Mouse (Mus musculus): ENCODE measurements at regions not wholly inside any gene's neighbourhood (a gene's known extent, or its start where the extent isn't known, plus 50 kb on each side); places are given as distances from the start of the nearest gene placed in this dataset.
"Not testable (repeated sequence)": the region's sequence is repeated elsewhere in the genome, so short reads cannot be mapped to it uniquely, and the experiment has no call there.

DNA sequence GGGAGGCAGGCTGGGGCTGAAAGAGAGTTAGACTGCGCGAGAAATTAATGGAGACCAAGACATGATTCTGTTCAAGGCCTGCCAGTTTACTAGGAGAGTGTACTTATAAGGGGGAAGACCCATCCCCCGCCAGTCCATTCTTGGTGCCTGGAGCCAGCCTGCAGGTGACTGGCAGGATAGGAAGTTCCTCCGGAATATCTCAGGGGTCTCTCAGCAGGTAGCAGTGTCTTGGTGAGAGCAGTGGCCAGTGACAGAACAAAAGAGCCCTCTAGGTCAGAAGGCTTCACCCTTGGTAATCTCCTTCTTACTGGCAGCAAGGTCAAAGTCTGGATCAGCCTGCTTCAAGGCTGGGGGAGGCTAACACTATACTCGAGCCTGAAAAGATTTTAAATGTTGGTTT is 83.7 kb upstream of the Zfp804b start:
- DNase-seq = no peak

DNA sequence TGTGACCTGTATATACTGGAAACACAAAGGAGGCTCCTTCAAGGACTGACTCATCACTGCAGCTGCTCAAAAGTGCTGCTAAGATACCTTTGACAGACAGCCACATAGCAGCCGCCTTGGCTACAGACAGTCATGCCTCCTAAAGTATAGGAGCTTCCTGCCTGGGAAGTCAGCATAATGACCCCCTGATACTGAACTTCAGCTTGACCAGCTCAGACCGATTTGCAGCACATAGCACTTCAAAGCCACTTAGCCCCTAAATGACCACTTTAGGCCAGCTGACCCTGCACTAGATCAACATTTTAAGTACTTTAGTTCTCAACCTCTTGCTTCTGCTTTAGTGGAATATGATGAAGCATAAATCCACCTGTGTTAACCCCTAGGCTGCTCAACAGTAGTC is 91.9 kb upstream of the Zfp804b start:
- no peak for DNase-seq

DNA sequence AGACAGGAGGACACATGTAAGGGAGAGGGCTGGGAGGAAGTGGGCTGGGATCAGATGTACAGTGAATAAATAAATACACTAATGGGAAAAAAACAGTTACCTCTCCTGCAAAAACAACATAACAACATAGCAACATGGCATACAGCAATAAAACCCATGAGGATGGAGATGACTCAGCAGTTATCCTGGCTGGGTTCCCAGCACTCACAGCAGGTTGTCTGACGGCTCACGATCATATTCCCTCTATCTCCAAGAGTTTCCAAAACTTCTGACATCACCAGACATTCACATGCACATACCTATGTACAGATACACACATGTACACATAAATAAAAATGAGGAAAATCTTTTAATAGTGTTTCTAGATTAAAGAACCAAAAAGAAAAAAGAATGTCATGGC is 103.4 kb upstream of the Zfp804b start:
- DNase-seq = no peak

DNA sequence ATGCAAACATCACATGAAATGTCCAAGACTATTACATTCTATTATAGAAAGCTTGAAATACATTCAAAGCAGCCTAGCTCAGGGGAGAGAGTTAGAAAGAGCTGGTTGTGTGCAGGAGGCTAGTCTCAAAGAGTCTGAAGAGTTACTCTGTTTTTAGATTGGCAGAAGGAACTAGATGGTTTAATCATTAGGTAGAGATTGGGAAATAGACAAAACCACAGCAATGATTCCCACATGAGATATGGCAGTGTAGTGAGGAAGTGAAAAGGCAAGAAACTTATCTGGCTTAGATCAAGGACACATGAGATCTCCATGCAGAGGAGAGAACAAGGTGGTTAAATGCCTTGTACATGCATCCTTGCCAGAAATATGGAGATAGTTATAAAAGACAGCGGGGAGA is 110.3 kb upstream of the Zfp804b start:
- no peak for DNase-seq

DNA sequence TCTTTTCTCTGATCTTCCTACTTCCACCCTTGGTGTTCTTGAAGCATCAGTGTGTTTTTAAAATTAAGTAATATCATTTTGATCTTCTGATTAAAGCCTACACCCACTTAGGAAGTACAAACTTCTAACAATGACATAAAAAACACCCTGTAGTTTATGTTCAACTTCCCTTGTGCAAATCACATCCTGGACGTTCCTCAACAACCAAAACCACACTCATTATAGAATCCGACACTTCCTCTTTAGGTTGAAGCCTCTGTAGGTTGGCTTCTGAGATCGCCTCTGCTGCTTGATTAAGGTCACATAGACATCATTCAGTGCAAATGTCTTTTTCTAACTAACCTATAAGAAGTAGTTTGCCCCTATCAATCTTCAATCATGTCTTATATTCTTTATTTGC is 112.5 kb upstream of the Zfp804b start:
- no peak for DNase-seq

DNA sequence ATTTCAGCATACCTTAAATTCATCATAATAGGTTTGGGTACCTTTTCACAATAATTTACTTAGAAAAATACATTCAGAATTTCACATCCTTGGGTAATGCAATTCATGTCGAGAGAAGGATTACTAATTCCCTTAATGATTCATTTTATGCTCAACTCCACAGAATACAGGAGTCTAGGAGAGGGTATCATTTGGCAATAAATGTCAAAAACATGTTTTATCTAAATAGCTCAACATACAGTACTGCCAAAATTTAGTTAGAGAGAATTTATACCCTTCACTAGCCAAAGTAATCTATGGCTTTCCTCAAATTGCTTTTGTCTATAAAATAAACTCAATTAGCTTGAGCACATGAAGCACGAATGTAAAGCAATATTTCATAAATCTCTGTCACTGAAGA is 144.6 kb upstream of the Zfp804b start:
- no peak for DNase-seq

DNA sequence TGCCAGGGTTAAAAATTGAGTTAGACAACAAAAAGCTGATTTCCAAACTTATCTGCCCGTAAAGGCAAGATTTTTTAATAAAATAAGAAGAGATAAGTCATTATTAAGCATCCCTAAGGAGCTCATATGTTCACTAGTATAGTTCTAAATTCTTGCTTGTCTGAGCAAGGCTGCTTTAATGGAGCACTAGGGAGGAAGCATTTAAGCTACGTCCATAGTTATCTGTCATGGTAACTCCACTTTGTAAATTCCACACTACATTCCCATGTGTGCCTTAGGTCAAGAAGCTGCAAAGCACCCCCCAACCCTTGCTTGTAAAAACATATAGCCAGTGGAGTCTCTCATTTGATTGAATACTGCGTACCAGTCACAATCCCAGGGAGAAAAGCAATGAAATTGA is 145.0 kb upstream of the Zfp804b start:
- DNase-seq = no peak

DNA sequence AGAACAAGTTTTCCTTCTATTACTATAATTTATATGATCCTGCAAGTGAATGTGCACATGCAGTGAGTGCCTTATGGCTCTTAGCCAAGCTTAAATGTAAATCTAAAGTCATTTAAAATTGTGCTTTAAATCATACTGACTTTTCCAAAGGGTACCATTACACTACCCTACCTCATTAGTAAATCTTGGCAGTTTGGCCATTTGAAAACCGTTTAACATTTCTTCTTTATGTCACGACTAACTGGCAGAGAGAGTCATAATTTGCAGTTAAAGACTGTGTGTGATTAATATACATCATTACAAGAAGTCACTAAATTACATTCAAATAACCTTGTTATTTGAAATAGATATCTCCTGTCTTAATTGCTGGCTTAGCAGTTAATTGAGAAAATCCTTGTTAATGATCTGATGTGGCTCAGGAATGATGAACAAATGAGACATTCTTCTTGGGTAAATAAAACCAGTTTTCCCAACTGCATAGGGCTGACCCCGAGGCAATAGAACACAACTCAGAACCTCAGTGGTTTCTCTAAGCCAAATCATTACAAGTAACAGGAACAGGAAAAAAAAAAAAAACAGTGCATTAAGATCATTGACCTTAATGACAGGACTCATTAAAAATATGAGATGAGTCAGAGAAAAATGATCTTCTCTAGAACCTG is 173.1 kb upstream of the Zfp804b start:
- DNase-seq = no peak

DNA sequence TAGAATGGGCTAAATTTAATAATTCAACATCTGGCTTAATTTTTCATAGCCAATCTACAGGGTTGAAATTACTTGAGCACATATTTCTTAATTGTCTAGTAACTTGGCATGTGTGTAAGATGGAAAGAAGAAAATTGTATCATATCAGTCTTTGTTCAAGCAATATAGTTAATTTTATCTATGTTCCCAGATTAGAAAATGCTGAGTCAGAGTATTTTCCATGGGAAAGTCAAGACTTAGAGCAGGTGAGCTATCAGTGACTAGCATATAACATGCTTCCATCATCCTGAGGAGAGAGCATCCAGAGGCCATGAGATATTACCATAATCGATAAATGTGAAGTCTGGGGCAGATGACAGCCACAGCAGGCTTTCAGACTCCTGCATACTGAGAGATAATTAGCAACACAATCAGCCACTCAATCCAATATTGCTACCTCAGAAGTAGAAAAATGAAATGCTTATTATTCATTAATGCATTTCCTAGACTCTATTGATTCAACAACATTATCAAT is 188.2 kb upstream of the Zfp804b start:
- DNase-seq = no peak

DNA sequence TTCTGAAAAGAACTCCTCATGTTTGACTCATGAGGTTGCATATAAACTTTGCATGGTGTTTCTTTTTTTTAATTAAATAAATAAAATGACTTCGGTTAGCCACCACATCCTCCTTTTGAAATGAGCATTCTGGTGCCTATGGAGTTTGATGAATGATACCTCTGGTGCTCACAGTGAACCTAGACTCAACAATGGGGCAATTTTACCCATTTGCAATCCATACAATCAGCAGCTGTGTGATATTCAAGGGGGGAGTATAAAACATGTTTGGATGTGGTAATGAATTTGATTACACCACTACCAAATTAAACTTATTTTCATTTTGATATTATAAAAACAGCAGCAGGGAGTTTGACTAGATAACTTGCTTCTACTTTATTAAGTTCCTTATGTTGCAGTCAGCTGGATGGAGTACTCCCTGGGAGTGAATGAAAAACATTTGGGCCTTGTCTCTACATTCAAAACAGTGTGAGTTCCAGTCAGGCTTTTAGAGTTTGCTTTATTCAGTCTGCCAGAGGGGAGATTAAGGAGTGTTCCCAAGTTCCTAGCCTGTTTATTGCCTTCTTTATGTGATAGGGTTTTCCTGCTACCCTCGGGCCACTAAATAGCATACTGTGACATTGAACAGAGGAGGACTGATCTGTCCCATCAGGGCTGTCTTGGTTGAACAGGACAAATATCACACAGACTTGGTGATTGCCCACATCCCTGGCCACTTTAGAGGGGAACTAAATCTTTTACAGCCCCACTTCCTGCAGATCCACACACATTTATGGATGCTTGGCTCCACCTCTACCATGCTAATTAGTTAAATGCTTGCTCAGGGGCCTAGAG is 195.5 kb upstream of the Zfp804b start:
- no peak for DNase-seq

DNA sequence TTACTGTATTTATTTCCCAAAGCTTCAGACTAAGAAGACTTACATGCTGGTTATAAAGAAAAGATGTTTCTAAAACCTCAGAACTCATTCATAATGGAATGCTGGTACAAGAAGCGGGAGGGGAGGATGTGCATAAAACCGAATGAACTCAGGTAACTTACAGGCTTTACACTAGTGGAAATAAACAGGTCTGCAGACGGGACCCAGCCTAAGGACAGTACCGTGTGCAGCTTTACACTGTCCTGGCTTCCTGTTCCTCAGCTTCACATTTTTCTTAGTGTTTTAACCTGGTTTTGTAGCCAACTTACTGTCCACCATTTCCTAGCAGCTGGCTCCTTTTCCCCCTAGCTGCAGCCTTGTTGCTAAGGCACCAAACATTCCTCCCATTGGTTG is 196.1 kb upstream of the Zfp804b start:
- DNase-seq = no peak

DNA sequence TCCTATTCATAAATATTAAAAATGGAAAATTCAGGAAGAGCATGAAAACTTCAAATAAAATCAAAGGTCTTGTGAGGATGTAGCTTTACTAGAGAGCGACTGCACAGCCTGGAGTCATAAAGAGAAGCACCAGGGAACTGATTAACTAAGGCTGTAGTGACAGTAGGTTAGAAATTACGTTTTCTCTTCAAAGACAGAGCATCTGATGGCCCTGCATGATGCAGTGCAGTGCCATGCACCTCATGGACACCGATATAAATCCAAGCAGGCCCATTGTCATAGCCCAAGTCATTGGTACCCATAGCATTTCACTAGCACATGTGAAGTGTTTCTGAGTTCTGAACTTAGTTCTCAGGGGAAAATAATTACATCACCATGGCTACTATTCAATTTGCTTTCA is 199.3 kb upstream of the Zfp804b start:
- no peak for DNase-seq

DNA sequence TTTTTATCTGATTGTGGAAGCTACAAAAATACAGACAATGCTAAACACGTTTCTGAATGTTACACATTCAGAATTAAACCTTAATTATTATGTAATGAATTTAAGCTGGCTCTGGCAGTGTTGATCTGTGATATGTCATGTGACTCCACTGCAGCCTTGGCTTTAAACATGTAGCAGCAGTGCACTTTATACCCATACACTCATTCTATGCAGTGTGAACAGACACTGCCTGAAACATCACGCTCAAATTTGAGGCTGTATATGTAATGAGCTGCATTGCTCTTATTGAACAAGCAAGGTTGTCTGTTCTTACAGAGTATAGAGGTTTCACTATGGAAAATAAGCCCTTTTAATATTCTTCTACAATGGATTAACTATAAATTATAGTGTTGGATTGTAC is 235.9 kb upstream of the Zfp804b start:
- DNase-seq = no peak

DNA sequence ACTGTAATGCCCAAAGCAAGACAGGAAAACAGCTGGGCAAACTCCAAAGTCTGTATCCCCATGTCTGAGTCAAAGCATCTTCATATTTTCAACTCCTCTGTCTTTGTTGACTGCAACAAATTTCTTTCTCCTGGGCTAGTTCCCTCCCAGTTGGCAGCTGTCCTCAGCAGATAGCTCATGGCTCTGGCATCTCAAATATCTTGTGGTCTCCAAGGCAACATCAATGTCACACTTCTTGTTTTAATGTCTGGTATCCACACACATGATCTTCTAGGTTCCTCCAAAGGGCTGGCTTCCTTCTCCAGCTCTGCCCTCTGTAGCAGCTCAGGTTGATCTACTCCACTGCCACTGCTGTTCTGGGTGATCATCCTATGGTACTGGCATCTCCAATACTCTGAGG is 242.0 kb upstream of the Zfp804b start:
- no peak for DNase-seq

DNA sequence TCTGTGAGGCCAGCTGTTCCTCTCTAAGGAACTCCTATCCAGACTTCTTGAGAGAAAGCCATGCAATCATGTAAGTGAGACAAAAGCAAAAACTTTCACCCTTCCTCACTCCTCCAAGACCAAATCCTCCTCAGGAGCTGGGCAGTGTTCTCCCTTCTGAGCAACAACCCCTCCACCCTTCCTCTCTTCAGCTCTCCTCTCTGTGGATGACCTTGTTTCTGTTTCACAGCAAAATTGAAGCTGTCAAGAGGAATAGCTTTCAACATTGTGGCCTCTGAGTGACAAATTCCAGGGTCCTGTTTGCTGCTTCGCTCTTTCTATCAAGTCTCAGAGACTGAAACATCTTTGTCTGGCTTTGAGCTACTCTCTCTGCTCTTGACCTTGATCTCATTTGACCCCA is 255.9 kb upstream of the Zfp804b start:
- DNase-seq = no peak

DNA sequence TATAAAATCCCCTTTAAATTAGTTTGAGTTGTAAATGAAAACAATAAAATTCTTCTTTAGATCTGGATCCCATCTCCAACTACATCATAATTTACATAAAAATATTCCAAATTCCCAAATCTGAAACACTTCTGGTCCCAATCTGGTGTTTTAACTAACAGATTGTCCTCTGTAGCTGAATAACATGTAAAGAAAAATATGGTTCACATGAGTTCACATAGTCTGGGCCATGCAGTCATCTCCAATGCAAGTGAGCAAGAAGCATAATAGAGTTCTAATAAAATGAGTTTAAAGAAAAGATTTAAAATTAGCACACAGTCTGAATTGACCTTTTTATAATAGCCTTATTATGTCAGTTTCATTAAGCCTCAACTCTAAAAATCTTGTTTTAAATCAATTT is 263.0 kb upstream of the Zfp804b start:
- DNase-seq = no peak

DNA sequence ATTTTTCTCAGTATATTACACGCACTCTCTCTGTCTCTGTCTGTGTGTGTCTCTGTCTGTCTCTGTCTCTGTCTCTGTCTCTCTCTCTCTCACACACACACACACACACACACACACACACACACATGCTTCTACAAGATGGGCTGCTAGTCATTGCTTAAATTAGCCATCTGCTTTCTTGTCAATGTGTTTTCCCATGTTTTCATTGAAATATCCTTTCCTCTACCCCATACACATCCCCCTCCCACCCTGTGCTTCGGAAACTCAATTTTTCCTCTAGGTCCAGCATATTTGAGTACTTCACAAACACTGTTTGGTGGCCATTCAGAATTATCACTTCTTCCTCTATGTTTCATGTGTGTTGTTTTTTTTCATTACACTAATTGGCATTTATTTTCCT is 263.4 kb upstream of the Zfp804b start:
- DNase-seq = no peak

DNA sequence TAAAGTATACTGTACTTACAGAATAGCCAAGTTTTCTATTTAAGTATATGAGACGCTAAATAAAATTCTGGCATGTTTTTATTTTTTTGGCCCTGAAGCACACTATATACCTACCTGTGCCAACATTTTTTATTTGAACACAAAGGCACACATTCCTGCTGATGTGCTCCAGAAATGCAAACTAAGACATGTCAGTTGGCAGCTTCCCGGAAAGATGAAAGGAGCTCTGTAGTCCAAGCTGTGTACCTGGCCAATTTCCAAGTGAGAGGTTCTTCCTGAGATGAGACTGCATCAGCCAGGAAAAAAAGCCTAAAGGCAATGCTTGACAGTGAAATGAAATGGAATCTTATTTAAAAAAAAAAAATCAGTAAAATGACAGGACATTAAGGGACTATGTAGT is 305.0 kb upstream of the Steap4 start:
- DNase-seq = no peak

DNA sequence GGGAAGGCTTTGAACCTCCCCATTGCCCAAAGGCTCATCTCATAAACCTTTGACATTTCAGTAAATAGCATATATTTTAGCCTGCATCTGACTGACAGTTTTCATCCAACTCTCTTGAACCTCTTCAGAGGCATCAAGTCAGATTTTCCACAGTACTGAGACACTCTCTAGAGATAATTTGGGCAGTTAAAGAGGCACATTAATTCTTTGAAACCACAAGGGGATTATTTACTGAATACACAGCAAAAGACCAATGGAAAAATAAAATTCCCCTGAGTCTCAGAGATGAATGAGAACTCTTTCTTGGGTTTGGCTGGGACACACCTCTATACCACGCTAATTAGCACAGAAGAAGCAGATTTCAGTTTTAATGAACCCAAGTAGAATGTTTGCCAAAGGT is 258.5 kb upstream of the Steap4 start:
- no peak for DNase-seq

DNA sequence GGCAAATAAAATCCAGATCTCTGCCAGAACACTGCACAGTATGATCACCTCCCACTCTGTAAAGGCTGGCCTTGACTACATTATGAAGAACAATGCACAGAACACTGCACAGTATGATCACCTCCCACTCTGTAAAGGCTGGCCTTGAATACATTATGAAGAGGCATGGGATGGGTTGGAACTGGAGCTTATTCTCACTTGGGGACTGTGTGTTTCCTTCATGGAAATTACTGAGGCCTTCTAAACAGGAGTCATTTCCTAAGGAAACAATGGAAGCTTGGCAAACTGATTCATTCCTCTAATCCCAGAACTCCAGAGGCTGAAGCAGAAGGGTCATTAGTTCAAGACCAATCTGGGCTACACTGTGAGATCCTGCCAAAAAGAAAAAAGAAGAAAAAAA is 240.7 kb upstream of the Steap4 start:
- DNase-seq = no peak

DNA sequence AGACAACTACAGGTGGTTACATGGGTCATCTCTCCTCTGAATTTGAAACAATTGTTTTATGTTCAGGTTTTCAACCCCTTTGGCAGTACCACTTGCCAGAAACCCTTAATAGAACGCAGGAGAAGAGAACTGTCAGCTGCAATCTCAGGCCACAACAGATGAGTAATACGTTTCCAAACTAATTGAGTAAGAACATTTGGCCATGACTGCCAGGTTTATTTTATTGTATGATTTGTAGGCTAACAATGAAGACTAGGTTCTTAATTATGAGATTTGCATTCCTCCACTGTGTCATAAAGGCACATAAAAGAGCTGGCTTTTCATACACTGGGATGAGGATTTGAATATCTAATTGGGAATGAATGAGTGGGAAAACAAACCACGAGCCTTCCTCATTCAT is 240.2 kb upstream of the Steap4 start:
- DNase-seq = no peak

DNA sequence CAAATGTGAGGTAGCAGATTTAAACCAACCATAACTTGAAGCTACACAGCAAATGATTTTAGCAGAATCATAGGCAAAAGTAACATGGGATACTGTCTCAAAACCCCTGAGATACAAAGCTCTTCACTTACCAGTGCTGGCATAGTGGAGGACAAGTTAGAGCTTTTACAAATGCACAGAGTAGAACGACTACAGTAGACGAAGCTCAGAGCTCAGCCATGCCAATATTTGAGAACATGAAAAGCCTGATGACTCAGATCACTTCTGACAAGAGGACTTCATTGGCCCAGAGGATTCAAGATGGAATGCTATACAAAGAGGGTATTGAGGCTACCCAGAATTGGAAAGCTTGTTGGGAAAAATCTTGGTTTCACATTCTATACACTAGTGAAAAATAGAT is 239.6 kb upstream of the Steap4 start:
- DNase-seq = no peak

DNA sequence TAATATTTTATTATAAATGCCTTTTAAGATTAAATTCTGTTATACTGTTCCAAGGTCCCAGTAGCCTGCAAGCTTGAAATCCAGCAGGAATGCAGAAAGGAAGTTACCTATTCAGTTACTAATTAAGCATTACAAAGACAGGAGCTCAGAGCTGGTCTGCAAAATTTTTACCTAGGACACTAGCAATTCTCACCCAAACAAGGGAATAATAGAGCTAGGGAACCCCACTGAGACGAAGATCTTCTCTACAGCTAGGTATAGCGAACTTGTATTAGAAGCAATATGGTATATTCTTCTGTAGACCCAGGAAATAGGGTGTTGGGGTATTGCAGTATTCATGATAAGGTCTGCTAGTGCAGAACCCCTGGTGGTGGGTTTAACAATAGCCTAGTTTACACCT is 227.7 kb upstream of the Steap4 start:
- DNase-seq = not testable (repeated sequence)

DNA sequence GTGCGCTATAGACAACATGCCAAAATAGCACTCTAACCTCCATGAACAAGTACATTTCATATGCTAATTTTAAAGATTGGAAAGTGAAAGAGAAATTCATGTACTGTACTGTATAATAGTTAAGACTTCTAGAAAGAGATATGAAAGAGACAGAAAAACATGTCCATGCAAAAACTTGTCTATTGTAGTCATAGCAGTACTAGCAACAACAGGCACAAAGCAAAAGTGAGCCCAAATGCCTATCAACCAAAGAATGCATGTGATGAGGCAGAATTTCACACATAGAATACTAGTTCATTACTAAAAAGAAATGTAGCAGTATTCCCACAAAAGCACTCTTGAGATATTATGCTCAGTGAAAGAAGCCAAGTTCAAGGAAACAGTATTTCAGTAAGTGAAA is 180.4 kb upstream of the Steap4 start:
- DNase-seq = no peak

DNA sequence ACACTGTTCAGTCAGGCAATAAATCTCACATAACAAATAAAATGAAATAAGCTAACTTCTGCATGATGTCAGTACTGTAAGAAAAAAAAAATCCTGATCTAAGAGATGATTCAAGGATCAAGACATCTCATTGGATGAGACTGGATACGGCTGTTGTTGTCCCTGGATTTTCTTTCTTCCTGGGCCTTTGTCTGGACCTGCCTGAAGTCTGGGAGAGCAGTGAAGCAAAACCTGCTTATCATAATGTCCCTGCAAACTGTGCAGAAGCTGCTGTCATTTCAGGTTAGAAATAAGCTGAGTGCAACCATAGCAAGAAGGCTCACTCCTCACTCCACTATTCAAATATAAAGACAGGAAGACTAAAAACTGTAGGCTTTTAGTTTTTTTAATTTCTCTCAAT is 178.0 kb upstream of the Steap4 start:
- no peak for DNase-seq

Data from kidney, postnatal 10 days (tissue).